Mouse (Mus musculus): ENCODE measurements at regions not wholly inside any gene's neighbourhood (a gene's known extent, or its start where the extent isn't known, plus 50 kb on each side); places are given as distances from the start of the nearest gene placed in this dataset.

DNA sequence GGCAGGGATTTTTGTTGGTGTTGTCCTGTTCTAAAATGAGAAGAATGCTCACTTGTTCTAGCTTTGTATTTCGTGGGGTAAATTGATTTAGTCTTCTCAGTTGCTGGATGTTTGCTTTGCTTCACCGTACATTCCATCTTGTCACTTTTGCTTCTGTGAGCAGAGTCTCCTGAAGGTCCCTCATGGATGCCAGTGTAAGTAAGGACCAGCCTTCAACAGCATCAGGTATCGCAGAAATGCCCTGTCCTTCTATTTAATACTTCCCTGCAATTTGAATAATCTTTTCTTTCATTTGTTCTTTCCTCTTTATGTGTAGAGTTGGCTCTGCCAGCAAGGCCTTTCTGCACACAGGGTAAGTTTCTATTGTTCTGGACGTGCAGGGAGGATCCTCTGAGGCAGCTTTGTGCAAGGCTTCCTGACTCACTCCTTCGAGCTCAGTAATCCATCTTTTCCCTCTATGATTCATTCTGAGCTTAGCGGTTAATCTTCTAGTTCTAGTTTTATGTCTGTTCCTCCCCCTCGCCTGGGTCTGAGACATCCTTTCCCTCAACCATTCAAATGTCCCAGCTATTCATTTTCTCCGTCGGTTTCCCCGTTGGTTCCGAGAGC lies 55.7 kb upstream of the Gm5148 start:
- Histone ChIP-seq H3K27ac (no peak overlapping the region), H3K9ac (no peak overlapping the region), H3K4me1 (no peaks in the 10 kb centered on the region), H3K27me3 (no peaks in the 10 kb centered on the region), H3K36me3 (no peaks in the 10 kb centered on the region), H3K9me3 (no peaks in the 10 kb centered on the region), H3K4me2 (no peak overlapping the region), H3K4me3 (no peak overlapping the region)
- 65% methylated on average over 11 of the region's 11 CpGs for WGBS
- no peak for ATAC-seq (ENCODE audit: insufficient number of reproducible peaks, insufficient read depth, low FRiP score, low TSS enrichment, low read depth)

DNA sequence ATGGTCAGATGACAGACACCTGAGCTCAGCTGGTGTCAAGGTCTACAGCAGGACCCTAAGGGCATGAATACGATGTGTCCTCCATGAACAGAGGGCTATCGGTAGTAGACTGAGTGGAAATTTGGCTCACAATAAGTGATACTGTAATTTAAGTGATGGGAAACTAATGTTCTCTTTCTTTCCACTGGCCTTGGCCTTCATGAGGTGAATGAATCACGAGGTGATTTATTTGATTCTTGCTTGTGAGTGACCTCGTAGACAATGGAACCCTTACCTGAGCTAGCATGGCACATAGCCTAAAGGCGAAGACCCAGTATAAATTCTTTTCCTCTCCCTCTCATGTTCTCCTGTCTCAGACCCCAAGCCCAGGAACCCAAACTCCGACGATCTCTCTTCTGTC lies 54.1 kb upstream of the Gm5148 start:
- ATAC-seq (ENCODE audit: insufficient number of reproducible peaks, insufficient read depth, low FRiP score, low TSS enrichment, low read depth) = no peak
- Histone ChIP-seq H3K27ac (no peak overlapping the region), H3K27me3 (no peaks in the 10 kb centered on the region), H3K36me3 (no peaks in the 10 kb centered on the region), H3K4me1 (no peaks in the 10 kb centered on the region), H3K9me3 (no peaks in the 10 kb centered on the region), H3K4me2 (no peak overlapping the region), H3K4me3 (no peak overlapping the region), H3K9ac (no peak overlapping the region)
- 90% methylated on average over 7 of the region's 7 CpGs for WGBS

DNA sequence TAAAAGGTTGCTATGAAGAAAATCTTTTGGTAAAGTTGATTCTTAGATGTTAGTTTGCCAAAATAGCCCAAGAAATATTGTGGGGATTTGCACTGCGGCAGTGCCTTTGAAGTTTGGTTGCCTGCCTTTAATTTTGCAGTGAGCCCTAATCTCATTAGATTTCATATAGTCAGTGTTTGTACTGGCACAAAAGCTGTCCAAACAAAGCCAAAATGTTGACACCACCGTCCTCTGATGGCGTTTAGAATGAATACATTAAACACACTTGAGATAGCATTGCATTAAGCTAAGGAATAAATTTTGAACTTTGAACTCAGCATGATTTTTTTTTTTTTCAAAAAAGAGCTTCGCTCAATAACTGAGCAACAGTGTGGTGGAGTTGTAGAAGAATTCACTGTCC lies 51.9 kb upstream of the Gm5148 start:
- WGBS = 47% methylated on average over 4 of the region's 4 CpGs
- Histone ChIP-seq H3K4me2 (no peak overlapping the region), H3K9me3 (no peaks in the 10 kb centered on the region), H3K27me3 (no peaks in the 10 kb centered on the region), H3K4me1 (no peaks in the 10 kb centered on the region), H3K36me3 (no peaks in the 10 kb centered on the region), H3K4me3 (no peak overlapping the region), H3K9ac (no peak overlapping the region), H3K27ac (no peak overlapping the region)
- ATAC-seq (ENCODE audit: insufficient number of reproducible peaks, insufficient read depth, low FRiP score, low TSS enrichment, low read depth) = no peak
